Mouse (Mus musculus) midbrain, postnatal 0 days (tissue): ENCODE measurements at regions not wholly inside any gene's neighbourhood (a gene's known extent, or its start where the extent isn't known, plus 50 kb on each side); places are given as distances from the start of the nearest gene placed in this dataset.
A peak's percentile ranks its signal among the peaks of the same experiment; 100 is the strongest.

Experiments used
- ATAC-seq: fragments of 200-750 bp; cut with Nextera tagmentation; 2 replicates; pipeline ENCODE4 v1.8.0; 2017; ENCODE audit warnings: moderate number of reproducible peaks, mild to moderate bottlenecking, moderate TSS enrichment, moderate library complexity; ENCODE audit not compliant: low FRiP score
- DNase-seq: peaks from one replicate; pipeline ENCODE4 v3.0.0-alpha.2; 2015; ENCODE audit warnings: low spot score
- H3K27ac ChIP-seq: fragments of 300-500 bp; sonication (generic); 2 replicates; pipeline ENCODE4 v1.5.1; 2014; ENCODE audit warnings: low read depth, mild to moderate bottlenecking, low read length, mixed read lengths
- H3K27me3 ChIP-seq: fragments of 300-500 bp; sonication (generic); 2 replicates; pipeline ENCODE4 v1.6.1; 2014; ENCODE audit warnings: low read length, control low read depth, mixed read lengths; ENCODE audit not compliant: insufficient read depth
- H3K36me3 ChIP-seq: fragments of 300-500 bp; sonication (generic); 2 replicates; pipeline ENCODE4 v1.6.1; 2014; ENCODE audit warnings: low read length, control low read depth, mixed read lengths; ENCODE audit not compliant: insufficient read depth
- H3K4me1 ChIP-seq: fragments of 300-500 bp; sonication (generic); 2 replicates; pipeline ENCODE4 v1.6.1; 2014; ENCODE audit warnings: mild to moderate bottlenecking, control low read depth, antibody characterized with exemption, low read length, mixed read lengths; ENCODE audit not compliant: insufficient read depth
- H3K4me2 ChIP-seq: fragments of 300-500 bp; sonication (generic); 2 replicates; pipeline ENCODE4 v1.6.1; 2014; ENCODE audit warnings: low read depth, mild to moderate bottlenecking, low read length, mixed read lengths; ENCODE audit not compliant: poor library complexity, severe bottlenecking
- H3K4me3 ChIP-seq: fragments of 300-500 bp; sonication (generic); 2 replicates; pipeline ENCODE4 v1.5.1; 2014; ENCODE audit warnings: low read depth, mild to moderate bottlenecking, low read length, moderate library complexity
- H3K9ac ChIP-seq: fragments of 300-500 bp; sonication (generic); replicated peaks from 2 replicates; pipeline ENCODE4 v1.6.1; 2014; ENCODE audit warnings: mild to moderate bottlenecking, low read length, moderate library complexity, mixed read lengths; ENCODE audit not compliant: poor library complexity, severe bottlenecking
- H3K9me3 ChIP-seq: fragments of 300-500 bp; sonication (generic); 2 replicates; pipeline ENCODE4 v1.6.1; 2016; ENCODE audit warnings: low read length, control low read depth
- CTCF ChIP-seq: IDR thresholded peaks from 2 replicates; pipeline ENCODE4 v1.5.1; 2016; ENCODE audit warnings: antibody characterized with exemption, mild to moderate bottlenecking
- WGBS: fragments of 180-500 bp; shearing (Covaris S2); extraction: QIAGEN DNeasy Blood & Tissue Kit; methylation state at CpG from one replicate; pipeline ENCODE4 v1.1.7; 2014; 5-methylcytosine and 5-hydroxymethylcytosine counted together

- 83% methylated on average over 9 of the region's 9 CpGs for WGBS
- Histone ChIP-seq H3K4me3 (no peak overlapping the region), H3K4me1 (no peaks in the 10 kb centered on the region), H3K9ac (no peak overlapping the region), H3K36me3 (no peaks in the 10 kb centered on the region), H3K27ac (no peak overlapping the region), H3K27me3 (no peaks in the 10 kb centered on the region), H3K4me2 (no peak overlapping the region), H3K9me3 (no peaks in the 10 kb centered on the region)
- TF ChIP-seq CTCF: no peak
- DNase-seq: no peak
- no peak for ATAC-seq
These were observed 299.8 kb upstream of the Prox1 start for GRCm38 (mm10) chr1:190470336-190470735.

- H3K27ac ChIP-seq: no peak overlapping the region
These were observed 287.1 kb upstream of the Prox1 start for GRCm38 (mm10) chr1:190457541-190458061.

GRCm38 (mm10) chr1:190453549-190453948 is 283.0 kb upstream of the Prox1 start:
- no peak for TF ChIP-seq CTCF
- Histone ChIP-seq H3K27ac (no peak overlapping the region), H3K9me3 (no peaks in the 10 kb centered on the region), H3K27me3 (no peaks in the 10 kb centered on the region), H3K4me2 (no peak overlapping the region), H3K36me3 (no peaks in the 10 kb centered on the region), H3K4me3 (no peak overlapping the region), H3K9ac (no peak overlapping the region), H3K4me1 (no peaks in the 10 kb centered on the region)
- no peak for ATAC-seq
- WGBS: 70% methylated on average over 10 of the region's 10 CpGs
- no peak for DNase-seq

More at GRCm38 (mm10) chr1:190457541-190458061, 287.1 kb upstream of the Prox1 start:
- no peak for ATAC-seq
- Histone ChIP-seq H3K36me3 (no peaks in the 10 kb centered on the region), H3K4me3 (no peak overlapping the region), H3K4me2 (no peak overlapping the region), H3K9me3 (no peaks in the 10 kb centered on the region), H3K9ac (no peak overlapping the region), H3K4me1 (no peaks in the 10 kb centered on the region), H3K27me3 (peaks cover 6% of the 10 kb centered on the region; the same call in 1 of the 2 replicates)
- peak; percentile 16 for DNase-seq
- WGBS: 22% methylated on average over 12 of the region's 12 CpGs
- no peak for TF ChIP-seq CTCF

- H3K9ac ChIP-seq: no peak overlapping the region
- DNase-seq (no peak), ATAC-seq (no peak)
- no peaks in the 10 kb centered on the region for H3K4me1 ChIP-seq
- H3K27me3 ChIP-seq: no peaks in the 10 kb centered on the region
- WGBS: 40% methylated on average over 11 of the region's 11 CpGs
- no peak overlapping the region for H3K4me2 ChIP-seq
- H3K4me3 ChIP-seq: no peak overlapping the region
- no peak overlapping the region for H3K27ac ChIP-seq
- TF ChIP-seq CTCF: no peak
- no peaks in the 10 kb centered on the region for H3K9me3 ChIP-seq
- H3K36me3 ChIP-seq: no peaks in the 10 kb centered on the region
These were observed 281.8 kb upstream of the Prox1 start for GRCm38 (mm10) chr1:190452115-190452842.

GRCm38 (mm10) chr1:190448263-190448662 is 277.7 kb upstream of the Prox1 start:
- Histone ChIP-seq H3K9ac (no peak overlapping the region), H3K4me1 (no peaks in the 10 kb centered on the region), H3K27ac (no peak overlapping the region), H3K27me3 (no peaks in the 10 kb centered on the region), H3K4me3 (no peak overlapping the region), H3K36me3 (no peaks in the 10 kb centered on the region), H3K4me2 (no peak overlapping the region), H3K9me3 (no peaks in the 10 kb centered on the region)
- WGBS: 30% methylated on average over 8 of the region's 8 CpGs
- ATAC-seq (no peak), DNase-seq (no peak)
- no peak for TF ChIP-seq CTCF

- Histone ChIP-seq H3K36me3 (no peaks in the 10 kb centered on the region), H3K4me1 (no peaks in the 10 kb centered on the region), H3K27ac (no peak overlapping the region), H3K9ac (no peak overlapping the region), H3K4me2 (no peak overlapping the region), H3K9me3 (no peaks in the 10 kb centered on the region), H3K4me3 (no peak overlapping the region), H3K27me3 (no peaks in the 10 kb centered on the region)
- TF ChIP-seq CTCF: no peak
- no peak for ATAC-seq
- WGBS: 81% methylated on average over 7 of the region's 7 CpGs
- DNase-seq: no peak
These were observed 276.7 kb upstream of the Prox1 start for GRCm38 (mm10) chr1:190447253-190447652.
